Mouse (Mus musculus) forebrain, postnatal 0 days (tissue): ENCODE measurements around the gene Smurf2. TPM values are rescaled to one million over a fixed set of nuclear protein-coding genes. Genes with fewer than 3 reads are reported as not detected.
"Not testable (repeated sequence)": the region's sequence is repeated elsewhere in the genome, so short reads cannot be mapped to it uniquely, and the experiment has no call there.

Experiments
- ATAC-seq: fragments of 200-750 bp; cut with Nextera tagmentation; 2 replicates; pipeline ENCODE4 v1.8.0; 2017; ENCODE audit warnings: mild to moderate bottlenecking, moderate library complexity
- DNase-seq: peaks from one replicate; pipeline ENCODE4 v3.0.0-alpha.2; 2015
- H3K27ac ChIP-seq: fragments of 300-500 bp; sonication (generic); 2 replicates; pipeline ENCODE4 v1.5.1; 2014; ENCODE audit warnings: low read depth, mild to moderate bottlenecking, antibody characterized with exemption, low read length, moderate library complexity, mixed read lengths
- H3K27me3 ChIP-seq: fragments of 300-500 bp; sonication (generic); 2 replicates; pipeline ENCODE4 v1.6.1; 2014; ENCODE audit warnings: mild to moderate bottlenecking, low read length, mixed read lengths; ENCODE audit not compliant: insufficient read depth
- H3K36me3 ChIP-seq: fragments of 300-500 bp; sonication (generic); 2 replicates; pipeline ENCODE4 v1.6.1; 2014; ENCODE audit warnings: mild to moderate bottlenecking, moderate library complexity; ENCODE audit not compliant: insufficient read depth
- H3K4me1 ChIP-seq: fragments of 300-500 bp; sonication (generic); 2 replicates; pipeline ENCODE4 v1.6.1; 2014; ENCODE audit warnings: antibody characterized with exemption; ENCODE audit not compliant: insufficient read depth
- H3K4me2 ChIP-seq: fragments of 300-500 bp; sonication (generic); 2 replicates; pipeline ENCODE4 v1.6.1; 2014; ENCODE audit warnings: low read depth, mild to moderate bottlenecking, moderate library complexity
- H3K4me3 ChIP-seq: fragments of 300-500 bp; sonication (generic); 2 replicates; pipeline ENCODE4 v1.5.1; 2014; ENCODE audit warnings: low read depth, low read length, mixed read lengths
- H3K9ac ChIP-seq: fragments of 300-500 bp; sonication (generic); 2 replicates; pipeline ENCODE4 v1.6.1; 2014; ENCODE audit warnings: mild to moderate bottlenecking
- H3K9me3 ChIP-seq: fragments of 300-500 bp; sonication (generic); 2 replicates; pipeline ENCODE4 v1.6.1; 2016; ENCODE audit warnings: low read length
- CTCF ChIP-seq: sonication (generic); IDR thresholded peaks from 2 replicates; pipeline ENCODE4 v1.5.1; 2016; ENCODE audit warnings: antibody characterized with exemption, control low read depth, low read depth
- WGBS: fragments of 180-500 bp; shearing (Covaris S2); extraction: QIAGEN DNeasy Blood & Tissue Kit; methylation state at CpG from one replicate; pipeline ENCODE4 v1.1.7; 2014; 5-methylcytosine and 5-hydroxymethylcytosine counted together
- polyA plus RNA-seq: library from polyadenylated mRNA; unstranded; fragments of >200 nt; fragmentation: Nextera tagmentation; extraction: Ambion mirVana; gene quantifications from 2 replicates; pipeline ENCODE4 v1.2.1, GENCODE M21; 2015
- total RNA-seq: library from RNA; depleted of rRNA; stranded (reverse); fragments of >200 nt; gene quantifications from 2 replicates; pipeline ENCODE4 v1.2.3, GENCODE M21; 2014

Gene Smurf2
- total and polyA plus RNA-seq, 2 experiments from 2014 or later: 7.4 to 44.3 TPM

GRCm38 (mm10) chr11:106815331-106815730, 105.2 kb downstream of the Smurf2 start:
- Histone ChIP-seq H3K4me1 (no peaks in the 10 kb centered on the region; the same call in 1 of the 2 replicates), H3K4me3 (no peak overlapping the region), H3K4me2 (no peak overlapping the region), H3K27me3 (no peaks in the 10 kb centered on the region), H3K27ac (no peak overlapping the region), H3K9me3 (no peaks in the 10 kb centered on the region), H3K36me3 (peaks cover 68% of the 10 kb centered on the region), H3K9ac (no peak overlapping the region)
- ATAC-seq (no peak), DNase-seq (no peak)
- no peak for TF ChIP-seq CTCF
- 90% methylated on average over 2 of the region's 2 CpGs for WGBS

GRCm38 (mm10) chr11:106814601-106815320, 105.8 kb downstream of the Smurf2 start:
- H3K4me3 ChIP-seq: no peak overlapping the region
- H3K4me1 ChIP-seq: no peaks in the 10 kb centered on the region; the same call in 1 of the 2 replicates
- ATAC-seq: no peak
- 90% methylated on average over 14 of the region's 14 CpGs for WGBS
- no peaks in the 10 kb centered on the region for H3K9me3 ChIP-seq
- no peak for TF ChIP-seq CTCF
- no peaks in the 10 kb centered on the region for H3K27me3 ChIP-seq
- no peak for DNase-seq
- no peak overlapping the region for H3K4me2 ChIP-seq
- H3K27ac ChIP-seq: no peak overlapping the region
- no peak overlapping the region for H3K9ac ChIP-seq
- peaks cover 67% of the 10 kb centered on the region for H3K36me3 ChIP-seq

GRCm38 (mm10) chr11:106812410-106813136, 107.9 kb downstream of the Smurf2 start:
- no peak overlapping the region for H3K9ac ChIP-seq
- DNase-seq (no peak), ATAC-seq (no peak)
- WGBS: 91% methylated on average over 7 of the region's 7 CpGs
- H3K9me3 ChIP-seq: no peaks in the 10 kb centered on the region
- no peak overlapping the region for H3K4me3 ChIP-seq
- H3K27me3 ChIP-seq: no peaks in the 10 kb centered on the region
- no peak overlapping the region for H3K27ac ChIP-seq
- H3K4me2 ChIP-seq: no peak overlapping the region
- H3K36me3 ChIP-seq: peaks cover 62% of the 10 kb centered on the region
- no peaks in the 10 kb centered on the region for H3K4me1 ChIP-seq
- TF ChIP-seq CTCF: no peak

- not testable (repeated sequence) for ATAC-seq, DNase-seq, H3K4me3 ChIP-seq, H3K9me3 ChIP-seq, H3K27me3 ChIP-seq, H3K4me1 ChIP-seq, H3K4me2 ChIP-seq, H3K27ac ChIP-seq, H3K9ac ChIP-seq
- H3K36me3 ChIP-seq: peaks cover 38% of the 10 kb centered on the region
- WGBS: 82% methylated on average over 1 of the region's 1 CpGs
Observed at GRCm38 (mm10) chr11:106807442-106807841, 113.1 kb downstream of the Smurf2 start.

GRCm38 (mm10) chr11:106802069-106802627, 118.4 kb downstream of the Smurf2 start:
- no peaks in the 10 kb centered on the region for H3K27me3 ChIP-seq
- TF ChIP-seq CTCF: no peak
- no peaks in the 10 kb centered on the region for H3K4me1 ChIP-seq
- no peak overlapping the region for H3K4me3 ChIP-seq
- DNase-seq: no peak
- peaks cover 60% of the 10 kb centered on the region for H3K36me3 ChIP-seq
- H3K4me2 ChIP-seq: no peak overlapping the region
- 67% methylated on average over 10 of the region's 10 CpGs for WGBS
- no peaks in the 10 kb centered on the region for H3K9me3 ChIP-seq
- no peak overlapping the region for H3K27ac ChIP-seq
- H3K9ac ChIP-seq: no peak overlapping the region
- ATAC-seq: peak; percentile 47; the same call in 1 of the 2 replicates

- Histone ChIP-seq H3K36me3 (peaks cover 56% of the 10 kb centered on the region), H3K9ac (no peak overlapping the region), H3K27ac (no peak overlapping the region), H3K4me2 (no peak overlapping the region), H3K4me3 (no peak overlapping the region), H3K9me3 (no peaks in the 10 kb centered on the region), H3K4me1 (no peaks in the 10 kb centered on the region), H3K27me3 (no peaks in the 10 kb centered on the region)
- DNase-seq (no peak), ATAC-seq (no peak)
- WGBS: 80% methylated on average over 9 of the region's 9 CpGs
- no peak for TF ChIP-seq CTCF
Observed at GRCm38 (mm10) chr11:106795679-106796078, 124.8 kb downstream of the Smurf2 start.

GRCm38 (mm10) chr11:106793846-106794245, 126.7 kb downstream of the Smurf2 start:
- Histone ChIP-seq H3K4me1 (no peaks in the 10 kb centered on the region), H3K9ac (no peak overlapping the region), H3K27ac (no peak overlapping the region), H3K4me2 (no peak overlapping the region), H3K9me3 (no peaks in the 10 kb centered on the region), H3K4me3 (no peak overlapping the region), H3K36me3 (peaks cover 41% of the 10 kb centered on the region), H3K27me3 (no peaks in the 10 kb centered on the region)
- ATAC-seq (no peak), DNase-seq (no peak)
- 73% methylated on average over 4 of the region's 4 CpGs for WGBS
- no peak for TF ChIP-seq CTCF
